Mouse (Mus musculus) C2C12 (cell line): Measurements from ENCODE around the gene Zcchc10.

Source experiments
- CTCF ChIP-seq: IDR thresholded peaks from one replicate; pipeline ENCODE4 v1.5.1; 2011; ENCODE audit not compliant: control insufficient read depth, insufficient read depth, insufficient read length
- MAX ChIP-seq: IDR thresholded peaks from one replicate; pipeline ENCODE4 v1.6.1; 2011; ENCODE audit warnings: mild to moderate bottlenecking, control low read depth
- MYOD1 ChIP-seq: IDR thresholded peaks from one replicate; pipeline ENCODE4 v1.6.1; 2011; ENCODE audit warnings: low read depth; ENCODE audit not compliant: control insufficient read depth, insufficient read length
- USF1 ChIP-seq: IDR thresholded peaks from one replicate; pipeline ENCODE4 v1.6.1; 2011; ENCODE audit warnings: low read depth, mild to moderate bottlenecking, control low read depth, moderate library complexity

GRCm38 (mm10) chr11:53308251-53308864, 16.1 kb upstream of the Zcchc10 start:
- TF ChIP-seq CTCF (no peak), MYOD1 (no peak), USF1 (no peak), MAX (no peak)
